Mouse (Mus musculus) lung, embryonic 14.5 days (tissue): ENCODE results near the gene Phf20. TPM values are rescaled to one million over a fixed set of nuclear protein-coding genes. Genes with fewer than 3 reads are reported as not detected.

Source experiments
- ATAC-seq: fragments of 200-750 bp; cut with Nextera tagmentation; 2 replicates; pipeline ENCODE4 v1.8.0; 2017; ENCODE audit warnings: mild to moderate bottlenecking, moderate TSS enrichment, moderate library complexity; ENCODE audit not compliant: insufficient read depth
- DNase-seq: peaks from one replicate; pipeline ENCODE4 v3.0.0-alpha.2; 2015
- H3K27ac ChIP-seq: fragments of 300-500 bp; sonication (generic); 2 replicates; pipeline ENCODE4 v1.5.1; 2014; ENCODE audit warnings: low read depth, mild to moderate bottlenecking, moderate library complexity
- H3K27me3 ChIP-seq: fragments of 300-500 bp; sonication (generic); 2 replicates; pipeline ENCODE4 v1.6.1; 2014; ENCODE audit warnings: low read length, control low read depth; ENCODE audit not compliant: insufficient read depth
- H3K36me3 ChIP-seq: fragments of 300-500 bp; sonication (generic); 2 replicates; pipeline ENCODE4 v1.6.1; 2014; ENCODE audit warnings: control low read depth; ENCODE audit not compliant: insufficient read depth
- H3K4me1 ChIP-seq: fragments of 300-500 bp; sonication (generic); 2 replicates; pipeline ENCODE4 v1.6.1; 2014; ENCODE audit warnings: antibody characterized with exemption, control low read depth; ENCODE audit not compliant: insufficient read depth
- H3K4me2 ChIP-seq: fragments of 300-500 bp; sonication (generic); 2 replicates; pipeline ENCODE4 v1.6.1; 2014; ENCODE audit warnings: mild to moderate bottlenecking
- H3K4me3 ChIP-seq: fragments of 300-500 bp; sonication (generic); 2 replicates; pipeline ENCODE4 v1.5.1; 2014; ENCODE audit warnings: low read depth, low read length
- H3K9ac ChIP-seq: fragments of 300-500 bp; sonication (generic); 2 replicates; pipeline ENCODE4 v1.6.1; 2014
- H3K9me3 ChIP-seq: fragments of 300-500 bp; sonication (generic); 2 replicates; pipeline ENCODE4 v1.6.1; 2016; ENCODE audit warnings: low read depth, low read length, control low read depth
- CTCF ChIP-seq: IDR thresholded peaks from 2 replicates; pipeline ENCODE4 v1.5.1; 2016; ENCODE audit warnings: antibody characterized with exemption, low read depth
- WGBS: fragments of 180-500 bp; shearing (Covaris S2); extraction: QIAGEN DNeasy Blood & Tissue Kit; methylation state at CpG from one replicate; pipeline ENCODE4 v1.1.7; 2014; 5-methylcytosine and 5-hydroxymethylcytosine counted together
- polyA plus RNA-seq: library from polyadenylated mRNA; unstranded; fragments of >200 nt; fragmentation: Nextera tagmentation; extraction: Ambion mirVana; gene quantifications from 2 replicates; pipeline ENCODE4 v1.2.1, GENCODE M21; 2014

Phf20 gene
- polyA plus RNA-seq, 1 experiment from 2014 or later, result 73.6 TPM

GRCm38 (mm10) chr2:156190004-156190896, 6.0 kb upstream of the Phf20 start:
- ATAC-seq, result no peak
- Histone ChIP-seq H3K4me3 (no peak overlapping the region), H3K36me3 (no peaks in the 10 kb centered on the region), H3K9ac (no peak overlapping the region), H3K27me3 (no peaks in the 10 kb centered on the region), H3K4me1 (no peaks in the 10 kb centered on the region), H3K4me2 (no peak overlapping the region), H3K27ac (no peak overlapping the region), H3K9me3 (no peaks in the 10 kb centered on the region)
- DNase-seq, result peak; percentile 22
- WGBS, result 74% methylated on average over 14 of the region's 14 CpGs
- TF ChIP-seq CTCF, result no peak

DNA sequence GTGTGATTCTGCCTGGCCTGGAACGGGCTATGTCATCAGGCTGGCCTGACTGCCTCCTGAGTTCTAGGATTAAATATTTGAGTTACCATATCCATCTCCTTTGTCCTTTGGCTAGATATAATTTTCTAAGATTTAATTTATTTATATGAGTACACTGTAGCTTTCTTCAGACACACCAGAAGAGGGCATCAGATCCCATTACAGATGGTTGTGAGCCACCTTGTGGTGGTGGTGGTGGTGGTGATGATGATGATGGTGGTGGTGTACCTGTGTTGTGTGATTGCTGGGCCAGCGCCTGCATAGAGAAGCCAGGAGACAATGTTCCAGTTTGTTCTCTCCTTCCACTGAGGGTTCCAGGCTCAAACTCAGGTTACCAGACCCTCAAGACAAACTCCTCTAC, 4.7 kb upstream of the Phf20 start:
- ATAC-seq, result no peak
- no peak overlapping the region for H3K27ac ChIP-seq
- no peaks in the 10 kb centered on the region for H3K9me3 ChIP-seq
- TF ChIP-seq CTCF, result 0 out of 2 replicates have a peak, but pooled peaks have one; percentile 17
- H3K36me3 ChIP-seq, result no peaks in the 10 kb centered on the region
- H3K4me2 ChIP-seq, result no peak overlapping the region
- DNase-seq, result no peak
- no peak overlapping the region for H3K4me3 ChIP-seq
- no peaks in the 10 kb centered on the region for H3K4me1 ChIP-seq
- 93% methylated on average over 2 of the region's 2 CpGs for WGBS
- no peaks in the 10 kb centered on the region for H3K27me3 ChIP-seq
- H3K9ac ChIP-seq, result no peak overlapping the region

GRCm38 (mm10) chr2:156192068-156192467, 4.2 kb upstream of the Phf20 start:
- no peak for TF ChIP-seq CTCF
- Histone ChIP-seq H3K9ac (no peak overlapping the region), H3K4me1 (no peaks in the 10 kb centered on the region), H3K4me3 (no peak overlapping the region), H3K9me3 (no peaks in the 10 kb centered on the region), H3K27me3 (no peaks in the 10 kb centered on the region), H3K27ac (no peak overlapping the region), H3K4me2 (no peak overlapping the region), H3K36me3 (no peaks in the 10 kb centered on the region)
- ATAC-seq (no peak), DNase-seq (no peak)
- 74% methylated on average over 2 of the region's 2 CpGs for WGBS

DNA sequence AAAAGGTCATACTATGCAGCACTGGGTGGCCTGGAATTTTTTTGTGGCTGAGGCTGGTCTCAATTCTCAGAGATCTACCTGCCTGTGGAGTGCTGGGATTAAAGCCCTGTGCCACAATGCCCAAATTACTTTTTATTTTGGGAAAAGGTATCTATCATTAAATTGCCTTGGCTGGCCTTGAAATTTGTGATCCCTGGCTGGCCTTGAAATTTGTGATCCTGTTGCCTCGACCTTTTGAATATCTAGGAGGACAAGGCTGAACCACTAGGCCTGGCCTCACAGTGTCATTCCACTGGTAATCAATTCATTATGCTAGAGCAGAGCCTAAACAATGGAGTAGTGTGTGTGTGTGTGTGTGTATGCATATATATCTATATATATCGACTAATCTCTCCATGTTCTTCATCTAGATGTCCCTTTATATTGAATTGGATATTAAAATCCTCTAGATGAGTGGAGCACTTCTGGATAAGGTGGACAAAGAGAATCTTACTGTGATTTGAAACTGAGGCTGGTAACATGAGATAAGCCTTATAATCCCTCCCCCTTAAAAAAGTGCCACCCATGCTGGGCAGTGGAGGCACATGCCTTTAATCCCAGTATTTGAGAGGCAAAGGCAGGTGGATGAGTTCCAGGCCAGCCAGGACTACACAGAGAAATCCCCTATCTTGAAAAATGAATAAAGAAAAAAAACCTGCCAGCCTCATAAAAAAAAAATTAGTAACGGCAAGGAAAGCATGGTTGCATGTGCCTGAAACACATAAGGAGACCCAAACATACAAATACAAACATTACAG, 3.0 kb upstream of the Phf20 start:
- Histone ChIP-seq H3K9ac (no peak overlapping the region), H3K27me3 (no peaks in the 10 kb centered on the region), H3K4me3 (no peak overlapping the region), H3K36me3 (no peaks in the 10 kb centered on the region), H3K27ac (no peak overlapping the region), H3K9me3 (no peaks in the 10 kb centered on the region), H3K4me2 (no peak overlapping the region), H3K4me1 (0 out of 2 replicates have a peak, but pooled peaks cover 3% of the 10 kb centered on the region)
- ATAC-seq (no peak), DNase-seq (no peak)
- TF ChIP-seq CTCF, result no peak
- 70% methylated on average over 3 of the region's 3 CpGs for WGBS

DNA sequence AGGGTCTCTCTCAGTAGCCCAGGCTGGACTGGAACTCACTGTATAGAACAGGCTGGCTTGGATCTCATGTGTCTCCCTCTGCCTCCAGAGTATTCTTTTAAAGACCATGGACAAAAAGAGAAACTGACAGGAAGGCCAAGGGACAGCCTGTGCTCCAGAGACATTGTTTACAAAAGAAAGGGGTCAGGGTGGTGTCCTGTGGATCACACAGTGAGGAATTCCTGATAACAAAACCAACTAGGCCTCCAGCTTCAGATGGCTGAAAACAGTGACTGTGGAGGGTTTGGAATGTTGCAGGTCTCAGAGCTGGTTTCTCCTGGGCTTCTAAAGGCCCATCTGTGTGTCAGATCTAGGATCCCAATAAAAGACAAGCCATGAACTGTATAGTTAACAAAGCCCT, 1.7 kb upstream of the Phf20 start:
- Histone ChIP-seq H3K9ac (no peak overlapping the region), H3K4me2 (no peak overlapping the region), H3K27ac (no peak overlapping the region), H3K9me3 (no peaks in the 10 kb centered on the region), H3K4me1 (peaks cover 7% of the 10 kb centered on the region), H3K27me3 (no peaks in the 10 kb centered on the region), H3K36me3 (0 out of 2 replicates have a peak, but pooled peaks cover 4% of the 10 kb centered on the region), H3K4me3 (no peak overlapping the region)
- TF ChIP-seq CTCF, result no peak
- ATAC-seq, result no peak
- no peak for DNase-seq

DNA sequence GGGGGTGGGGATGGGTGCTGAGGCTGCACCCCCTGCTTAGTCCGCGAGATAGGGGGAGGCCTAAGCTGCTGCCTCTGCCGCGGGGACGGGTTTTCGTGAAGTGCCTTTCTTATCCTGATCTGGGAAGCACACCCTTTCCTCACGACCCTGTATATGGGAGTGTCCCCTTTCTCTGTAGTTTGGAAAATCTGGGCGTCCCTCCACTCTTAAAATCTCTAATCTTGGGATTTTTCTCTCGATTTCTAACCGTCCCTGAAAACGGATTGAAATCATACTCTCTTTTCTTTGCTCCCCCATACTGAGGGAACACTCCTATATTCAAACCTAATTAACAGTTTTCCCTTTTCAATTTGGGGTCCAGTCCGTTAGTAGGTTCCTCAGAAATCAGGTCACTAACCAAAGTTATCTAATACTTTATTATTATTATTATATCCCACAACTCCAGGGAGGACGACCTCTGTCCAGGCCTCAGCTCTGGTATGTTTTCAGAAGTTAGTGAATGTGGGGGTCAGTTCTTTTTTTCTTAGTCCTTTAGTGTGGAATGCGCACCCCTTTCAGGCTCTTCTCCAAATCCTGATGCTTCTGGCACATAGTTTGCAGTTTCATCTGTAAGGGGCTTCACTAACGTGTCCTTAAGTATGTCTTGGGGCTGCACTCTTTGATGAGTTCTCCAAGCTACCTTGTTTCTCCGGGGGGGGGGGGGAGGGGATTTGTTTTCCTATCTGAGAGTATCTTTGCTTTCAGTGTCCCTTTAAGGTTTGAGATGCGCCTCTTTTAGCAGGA, 1.1 kb downstream of the Phf20 start:
- ATAC-seq, result no peak
- 2% methylated on average over 17 of the region's 17 CpGs for WGBS
- DNase-seq, result peak; percentile 28
- Histone ChIP-seq H3K27me3 (no peaks in the 10 kb centered on the region), H3K36me3 (0 out of 2 replicates have a peak, but pooled peaks cover 11% of the 10 kb centered on the region), H3K4me2 (peak overlapping the region; percentile 73), H3K4me3 (peak overlapping the region; percentile 79), H3K27ac (peak overlapping the region; percentile 95), H3K4me1 (peaks cover 8% of the 10 kb centered on the region), H3K9me3 (no peaks in the 10 kb centered on the region), H3K9ac (peak overlapping the region; percentile 82)
- TF ChIP-seq CTCF, result no peak

DNA sequence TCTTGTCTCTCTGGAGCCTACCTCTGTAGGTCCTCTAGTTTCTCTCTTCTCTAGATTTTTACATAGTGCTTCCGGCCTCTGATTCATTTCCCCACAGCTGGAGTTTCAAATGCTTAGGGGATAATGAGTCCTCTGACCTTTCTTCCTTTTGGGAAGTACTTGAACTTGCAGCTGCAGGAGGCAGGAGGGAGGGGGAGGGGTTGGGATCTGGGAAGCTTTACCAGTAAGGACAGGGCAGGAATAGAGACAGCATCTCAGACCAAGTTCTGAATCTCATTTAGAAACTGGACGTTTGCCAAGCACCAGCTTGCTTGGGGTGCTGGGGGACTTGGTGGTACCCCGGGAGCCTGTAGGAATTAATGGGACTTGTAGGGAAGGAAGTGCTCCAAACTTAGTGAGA, 3.7 kb downstream of the Phf20 start:
- WGBS, result 63% methylated on average over 3 of the region's 3 CpGs
- Histone ChIP-seq H3K36me3 (peaks cover 18% of the 10 kb centered on the region; the same call in 1 of the 2 replicates), H3K9ac (no peak overlapping the region), H3K9me3 (no peaks in the 10 kb centered on the region), H3K4me2 (no peak overlapping the region), H3K4me3 (no peak overlapping the region), H3K4me1 (peaks cover 14% of the 10 kb centered on the region), H3K27ac (no peak overlapping the region), H3K27me3 (no peaks in the 10 kb centered on the region)
- ATAC-seq, result no peak
- TF ChIP-seq CTCF, result no peak
- peak; percentile 20 for DNase-seq
